ENCODE assay signal across 23 mouse cellular contexts in genomic region chr1:77411222-77411621, GRCm38 (mm10).
"Had no signal": no experiment of that assay in that cellular context is flagged by ENCODE, and none has a peak within 500 bp of the region (broad histone marks: within the 10 kb centered on the region; RNA-seq: fewer than 3 reads in every experiment).

No protein-coding gene starts in this region.

- DNase-seq: kidney, adult 18-20 months; kidney, adult 9 months; kidney, postnatal 14 days; kidney, postnatal 4 days; layer of hippocampus, adult 9-11 months; layer of hippocampus, postnatal 36 days; left cerebral cortex, postnatal 4 days; liver, postnatal 0 days; lung, embryonic 14.5 days; right cerebral cortex, postnatal 14 days; thymus, postnatal 25 days had no signal

- H3K9ac ChIP-seq: limb, embryonic 12.5 days; limb, embryonic 15.5 days; liver, embryonic 14.5 days; liver, postnatal 0 days; lung, embryonic 14.5 days; midbrain, embryonic 12.5 days; midbrain, embryonic 15.5 days; neural tube, embryonic 12.5 days; neural tube, embryonic 15.5 days had no signal

- H3K4me2 ChIP-seq: limb, embryonic 12.5 days; limb, embryonic 15.5 days; liver, embryonic 11.5 days; lung, embryonic 14.5 days; midbrain, embryonic 12.5 days; midbrain, embryonic 15.5 days; neural tube, embryonic 12.5 days; neural tube, embryonic 15.5 days had no signal

- H3K9me3 ChIP-seq: limb, embryonic 12.5 days; limb, embryonic 15.5 days; midbrain, embryonic 12.5 days; midbrain, embryonic 15.5 days; neural tube, embryonic 12.5 days; neural tube, embryonic 15.5 days had no signal

- H3K27ac ChIP-seq: limb, embryonic 12.5 days; limb, embryonic 15.5 days; liver, embryonic 14.5 days; macrophage; midbrain, embryonic 12.5 days; midbrain, embryonic 15.5 days; neural tube, embryonic 12.5 days; neural tube, embryonic 15.5 days had no signal

- H3K27me3 ChIP-seq: limb, embryonic 12.5 days; limb, embryonic 15.5 days; midbrain, embryonic 12.5 days; midbrain, embryonic 15.5 days; neural tube, embryonic 15.5 days had no signal

- H3K36me3 ChIP-seq: limb, embryonic 15.5 days; midbrain, embryonic 12.5 days; midbrain, embryonic 15.5 days; neural tube, embryonic 12.5 days; neural tube, embryonic 15.5 days had no signal

- H3K4me3 ChIP-seq: limb, embryonic 12.5 days; limb, embryonic 15.5 days; midbrain, embryonic 12.5 days; midbrain, embryonic 15.5 days; neural tube, embryonic 12.5 days; neural tube, embryonic 15.5 days had no signal

- ATAC-seq: inflammation-experienced regulatory T-cells, adult 6 months; intestine, embryonic 16.5 days; liver, postnatal 0 days; lung, postnatal 0 days; midbrain, embryonic 15.5 days had no signal
